Mouse (Mus musculus) lung, embryonic 14.5 days (tissue): ENCODE measurements around the gene Afp. TPM values are rescaled to one million over a fixed set of nuclear protein-coding genes. Genes with fewer than 3 reads are reported as not detected.

Experiments used
- ATAC-seq: fragments of 200-750 bp; cut with Nextera tagmentation; 2 replicates; pipeline ENCODE4 v1.8.0; 2017; ENCODE audit warnings: mild to moderate bottlenecking, moderate TSS enrichment, moderate library complexity; ENCODE audit not compliant: insufficient read depth
- DNase-seq: peaks from one replicate; pipeline ENCODE4 v3.0.0-alpha.2; 2015
- H3K27ac ChIP-seq: fragments of 300-500 bp; sonication (generic); 2 replicates; pipeline ENCODE4 v1.5.1; 2014; ENCODE audit warnings: low read depth, mild to moderate bottlenecking, moderate library complexity
- H3K27me3 ChIP-seq: fragments of 300-500 bp; sonication (generic); 2 replicates; pipeline ENCODE4 v1.6.1; 2014; ENCODE audit warnings: low read length, control low read depth; ENCODE audit not compliant: insufficient read depth
- H3K36me3 ChIP-seq: fragments of 300-500 bp; sonication (generic); 2 replicates; pipeline ENCODE4 v1.6.1; 2014; ENCODE audit warnings: control low read depth; ENCODE audit not compliant: insufficient read depth
- H3K4me1 ChIP-seq: fragments of 300-500 bp; sonication (generic); 2 replicates; pipeline ENCODE4 v1.6.1; 2014; ENCODE audit warnings: antibody characterized with exemption, control low read depth; ENCODE audit not compliant: insufficient read depth
- H3K4me2 ChIP-seq: fragments of 300-500 bp; sonication (generic); 2 replicates; pipeline ENCODE4 v1.6.1; 2014; ENCODE audit warnings: mild to moderate bottlenecking
- H3K4me3 ChIP-seq: fragments of 300-500 bp; sonication (generic); 2 replicates; pipeline ENCODE4 v1.5.1; 2014; ENCODE audit warnings: low read depth, low read length
- H3K9ac ChIP-seq: fragments of 300-500 bp; sonication (generic); 2 replicates; pipeline ENCODE4 v1.6.1; 2014
- H3K9me3 ChIP-seq: fragments of 300-500 bp; sonication (generic); 2 replicates; pipeline ENCODE4 v1.6.1; 2016; ENCODE audit warnings: low read depth, low read length, control low read depth
- CTCF ChIP-seq: IDR thresholded peaks from 2 replicates; pipeline ENCODE4 v1.5.1; 2016; ENCODE audit warnings: antibody characterized with exemption, low read depth
- WGBS: fragments of 180-500 bp; shearing (Covaris S2); extraction: QIAGEN DNeasy Blood & Tissue Kit; methylation state at CpG from one replicate; pipeline ENCODE4 v1.1.7; 2014; 5-methylcytosine and 5-hydroxymethylcytosine counted together
- polyA plus RNA-seq: library from polyadenylated mRNA; unstranded; fragments of >200 nt; fragmentation: Nextera tagmentation; extraction: Ambion mirVana; gene quantifications from 2 replicates; pipeline ENCODE4 v1.2.1, GENCODE M21; 2014

The Afp gene
- polyA plus RNA-seq, 1 experiment from 2014 or later: 4.5 TPM

DNA sequence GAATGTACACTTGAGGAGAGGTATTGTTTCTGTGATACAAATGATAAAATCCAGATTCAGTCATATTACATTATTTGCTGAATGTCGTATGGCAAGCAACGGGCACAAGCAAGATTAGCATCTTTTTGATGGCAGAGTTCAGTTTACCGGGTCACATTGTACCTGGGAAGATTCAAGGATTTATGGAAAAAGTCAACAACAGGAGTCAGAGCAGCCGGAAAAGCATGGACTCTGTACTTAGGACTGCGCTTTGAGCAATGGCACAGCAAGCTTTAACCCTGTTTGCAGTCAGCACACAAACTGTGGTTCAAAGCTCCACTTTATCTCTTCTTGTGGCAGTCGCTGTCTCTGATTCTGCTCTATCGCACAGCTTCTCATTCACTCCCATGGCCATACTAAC lies 4.9 kb upstream of the Afp start:
- 73% methylated on average over 7 of the region's 7 CpGs for WGBS
- H3K9me3 ChIP-seq: no peaks in the 10 kb centered on the region
- no peak overlapping the region for H3K27ac ChIP-seq
- H3K27me3 ChIP-seq: no peaks in the 10 kb centered on the region
- no peak overlapping the region for H3K9ac ChIP-seq
- no peaks in the 10 kb centered on the region for H3K4me1 ChIP-seq
- no peaks in the 10 kb centered on the region for H3K36me3 ChIP-seq
- no peak for TF ChIP-seq CTCF
- H3K4me3 ChIP-seq: no peak overlapping the region
- DNase-seq: no peak
- no peak overlapping the region for H3K4me2 ChIP-seq
- no peak for ATAC-seq

DNA sequence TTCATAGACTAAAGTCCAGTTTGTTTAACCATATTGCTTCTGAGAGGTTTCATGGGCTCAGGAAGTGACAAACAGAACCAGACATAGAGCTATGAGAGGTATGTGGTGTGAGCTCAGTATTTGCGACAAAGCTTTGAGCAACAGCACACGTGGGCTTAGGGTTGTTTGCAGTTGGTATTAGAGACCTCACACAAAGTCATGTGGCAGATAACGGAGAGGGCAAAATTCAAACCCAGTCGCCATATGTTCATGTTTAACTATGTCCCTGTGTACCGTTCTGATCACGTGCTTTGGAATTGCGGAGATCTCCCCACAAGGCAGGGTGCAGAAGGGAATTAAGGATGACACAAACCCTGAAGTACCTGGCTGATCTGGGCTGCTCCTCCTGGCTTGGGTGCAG lies 2.2 kb upstream of the Afp start:
- no peak overlapping the region for H3K9ac ChIP-seq
- DNase-seq (no peak), ATAC-seq (no peak)
- no peaks in the 10 kb centered on the region for H3K36me3 ChIP-seq
- H3K4me1 ChIP-seq: no peaks in the 10 kb centered on the region
- TF ChIP-seq CTCF: no peak
- H3K9me3 ChIP-seq: no peaks in the 10 kb centered on the region
- 73% methylated on average over 7 of the region's 7 CpGs for WGBS
- no peak overlapping the region for H3K4me3 ChIP-seq
- no peak overlapping the region for H3K27ac ChIP-seq
- H3K27me3 ChIP-seq: no peaks in the 10 kb centered on the region
- no peak overlapping the region for H3K4me2 ChIP-seq

DNA sequence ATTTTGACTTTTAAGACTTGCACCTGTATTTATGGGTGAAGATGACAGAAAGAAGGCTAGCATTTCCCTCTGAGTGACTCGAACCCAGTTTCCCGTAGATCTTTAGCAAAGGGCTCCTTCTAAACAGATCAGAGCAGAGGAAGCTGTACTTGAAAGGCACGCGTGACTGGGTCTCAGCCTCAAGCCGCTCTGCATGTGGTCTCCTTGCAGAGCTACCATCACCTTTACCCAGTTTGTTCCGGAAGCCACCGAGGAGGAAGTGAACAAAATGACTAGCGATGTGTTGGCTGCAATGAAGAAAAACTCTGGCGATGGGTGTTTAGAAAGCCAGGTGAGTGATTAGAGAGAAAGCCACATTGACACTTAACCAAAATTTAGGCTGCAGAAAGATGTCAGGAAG lies 1.9 kb downstream of the Afp start:
- H3K4me2 ChIP-seq: no peak overlapping the region
- no peak overlapping the region for H3K4me3 ChIP-seq
- H3K27ac ChIP-seq: no peak overlapping the region
- H3K36me3 ChIP-seq: no peaks in the 10 kb centered on the region
- TF ChIP-seq CTCF: no peak
- no peak for ATAC-seq
- no peak overlapping the region for H3K9ac ChIP-seq
- H3K27me3 ChIP-seq: no peaks in the 10 kb centered on the region
- DNase-seq: no peak
- no peaks in the 10 kb centered on the region for H3K9me3 ChIP-seq
- no peaks in the 10 kb centered on the region for H3K4me1 ChIP-seq
- WGBS: 57% methylated on average over 9 of the region's 9 CpGs

DNA sequence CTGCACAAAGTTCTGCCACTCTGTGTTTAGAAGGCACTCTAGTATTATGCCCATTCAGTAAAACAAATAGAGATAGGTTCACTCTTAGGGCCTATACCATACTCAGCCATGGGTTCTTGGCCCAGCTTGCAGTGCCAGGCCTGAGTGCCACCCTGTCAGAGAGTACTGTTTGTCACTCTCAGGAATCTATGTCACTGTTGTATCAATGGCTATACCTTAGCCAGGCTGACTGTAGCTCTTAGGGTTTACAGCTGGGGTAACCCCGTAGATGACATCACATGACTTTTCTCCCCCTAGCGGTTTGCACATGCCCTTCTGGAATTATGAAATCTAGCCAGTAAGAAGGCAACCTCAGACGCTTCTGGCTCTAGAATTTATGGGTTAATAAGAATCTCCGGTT lies 3.8 kb downstream of the Afp start:
- Histone ChIP-seq H3K9ac (no peak overlapping the region), H3K27me3 (no peaks in the 10 kb centered on the region), H3K36me3 (no peaks in the 10 kb centered on the region), H3K4me2 (no peak overlapping the region), H3K4me3 (no peak overlapping the region), H3K4me1 (no peaks in the 10 kb centered on the region), H3K27ac (no peak overlapping the region), H3K9me3 (no peaks in the 10 kb centered on the region)
- DNase-seq (no peak), ATAC-seq (no peak)
- TF ChIP-seq CTCF: no peak
- 85% methylated on average over 4 of the region's 4 CpGs for WGBS

DNA sequence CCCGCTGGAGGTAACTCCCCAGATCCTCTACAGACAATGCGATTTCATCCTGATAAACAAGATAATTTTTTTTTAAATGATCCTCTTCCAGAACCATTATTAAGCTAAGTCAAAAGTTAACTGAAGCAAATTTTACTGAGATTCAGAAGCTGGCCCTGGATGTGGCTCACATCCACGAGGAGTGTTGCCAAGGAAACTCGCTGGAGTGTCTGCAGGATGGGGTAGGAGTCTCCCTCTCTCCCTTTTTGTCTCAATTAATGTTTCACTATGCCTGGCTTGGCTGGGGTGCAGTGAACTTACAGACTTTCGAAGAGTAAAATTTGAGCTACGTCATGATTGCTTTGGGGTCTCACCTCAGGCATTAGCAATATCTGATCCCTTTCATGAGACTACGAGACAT lies 9.0 kb downstream of the Afp start:
- Histone ChIP-seq H3K4me2 (no peak overlapping the region), H3K27ac (no peak overlapping the region), H3K27me3 (no peaks in the 10 kb centered on the region), H3K4me3 (no peak overlapping the region), H3K4me1 (no peaks in the 10 kb centered on the region), H3K9ac (no peak overlapping the region), H3K36me3 (no peaks in the 10 kb centered on the region), H3K9me3 (no peaks in the 10 kb centered on the region)
- ATAC-seq (no peak), DNase-seq (peak; percentile 26)
- WGBS: 55% methylated on average over 7 of the region's 7 CpGs
- TF ChIP-seq CTCF: no peak

DNA sequence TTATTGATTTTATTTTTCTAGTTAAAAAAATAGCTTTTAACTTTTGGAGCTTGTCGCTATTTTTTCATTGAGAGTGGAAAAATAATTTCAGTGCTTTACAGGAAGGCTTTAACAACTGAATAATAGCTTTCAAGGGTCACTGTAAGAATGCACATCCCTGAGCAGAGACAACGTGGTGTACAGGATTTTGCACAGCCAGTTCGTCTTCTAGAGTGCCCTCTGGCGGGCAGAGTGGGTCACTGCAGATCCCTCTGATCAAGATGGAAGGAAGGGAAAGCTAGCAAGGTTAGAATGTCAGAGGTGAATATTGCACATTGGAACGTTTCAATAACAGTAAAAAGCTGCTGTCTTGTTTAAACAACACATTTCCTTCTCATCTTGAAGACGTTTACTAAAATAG lies 10.2 kb downstream of the Afp start:
- WGBS: 4% methylated on average over 6 of the region's 6 CpGs
- no peaks in the 10 kb centered on the region for H3K4me1 ChIP-seq
- no peak overlapping the region for H3K9ac ChIP-seq
- H3K4me3 ChIP-seq: no peak overlapping the region
- peak; percentile 89 for DNase-seq
- peak; percentile 90 for TF ChIP-seq CTCF
- no peak overlapping the region for H3K4me2 ChIP-seq
- H3K27me3 ChIP-seq: no peaks in the 10 kb centered on the region
- H3K27ac ChIP-seq: no peak overlapping the region
- H3K9me3 ChIP-seq: no peaks in the 10 kb centered on the region
- H3K36me3 ChIP-seq: no peaks in the 10 kb centered on the region
- ATAC-seq: peak; percentile 62; the same call in 1 of the 2 replicates

DNA sequence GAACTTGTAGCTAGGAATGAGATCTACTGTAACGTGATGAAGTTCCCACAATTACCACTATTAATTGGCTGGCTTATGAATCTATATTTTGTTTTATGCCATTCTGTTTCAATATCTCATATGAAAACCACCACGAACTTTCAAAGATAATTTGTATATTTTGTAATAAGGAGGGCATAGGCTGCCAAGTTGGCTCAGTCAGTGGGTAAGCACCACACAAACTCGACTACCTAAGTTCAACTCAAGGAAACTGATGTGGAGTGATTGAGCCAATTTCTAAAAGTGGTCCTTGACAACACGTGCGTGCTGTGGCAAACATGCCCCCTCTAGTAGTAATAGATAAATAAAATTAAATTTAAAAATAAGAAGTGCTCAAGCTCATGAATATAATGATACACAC lies 11.2 kb downstream of the Afp start:
- H3K9me3 ChIP-seq: no peaks in the 10 kb centered on the region
- DNase-seq: no peak
- no peak overlapping the region for H3K4me3 ChIP-seq
- H3K27me3 ChIP-seq: no peaks in the 10 kb centered on the region
- no peak overlapping the region for H3K9ac ChIP-seq
- no peak overlapping the region for H3K4me2 ChIP-seq
- H3K27ac ChIP-seq: no peak overlapping the region
- no peaks in the 10 kb centered on the region for H3K4me1 ChIP-seq
- no peaks in the 10 kb centered on the region for H3K36me3 ChIP-seq
- 84% methylated on average over 5 of the region's 5 CpGs for WGBS
- TF ChIP-seq CTCF: no peak
- no peak for ATAC-seq

DNA sequence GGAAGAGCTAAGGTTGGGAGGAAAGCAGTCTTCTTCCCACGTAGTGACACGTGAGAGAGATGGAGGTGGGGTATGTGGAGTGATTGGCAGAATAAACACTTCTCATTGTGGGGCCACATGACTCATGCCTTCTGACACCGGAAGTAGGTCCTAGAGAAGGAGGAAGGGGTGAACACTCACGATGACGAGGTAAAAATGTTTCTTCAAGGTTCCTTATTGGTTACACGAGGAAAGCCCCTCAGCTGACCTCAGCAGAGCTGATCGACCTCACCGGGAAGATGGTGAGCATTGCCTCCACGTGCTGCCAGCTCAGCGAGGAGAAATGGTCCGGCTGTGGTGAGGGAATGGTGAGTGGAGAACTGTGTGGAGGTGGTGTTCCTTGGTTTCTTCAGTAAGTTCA lies 14.2 kb downstream of the Afp start:
- WGBS: 61% methylated on average over 11 of the region's 11 CpGs
- no peaks in the 10 kb centered on the region for H3K36me3 ChIP-seq
- ATAC-seq (no peak), DNase-seq (no peak)
- no peak overlapping the region for H3K4me3 ChIP-seq
- no peak overlapping the region for H3K4me2 ChIP-seq
- no peaks in the 10 kb centered on the region for H3K27me3 ChIP-seq
- no peaks in the 10 kb centered on the region for H3K9me3 ChIP-seq
- H3K4me1 ChIP-seq: no peaks in the 10 kb centered on the region
- H3K27ac ChIP-seq: no peak overlapping the region
- H3K9ac ChIP-seq: no peak overlapping the region
- no peak for TF ChIP-seq CTCF
